Mouse (Mus musculus) neural tube, embryonic 12.5 days (tissue): ENCODE measurements around the gene Ecpas. TPM values are rescaled to one million over a fixed set of nuclear protein-coding genes. Genes with fewer than 3 reads are reported as not detected.

Source experiments
- ATAC-seq: fragments of 200-750 bp; cut with Nextera tagmentation; 2 replicates; pipeline ENCODE4 v1.8.0; 2017; ENCODE audit warnings: low read depth, mild to moderate bottlenecking, moderate TSS enrichment, moderate library complexity; ENCODE audit not compliant: low FRiP score
- H3K27ac ChIP-seq: fragments of 300-500 bp; sonication (generic); 2 replicates; pipeline ENCODE4 v1.5.1; 2016
- H3K27me3 ChIP-seq: fragments of 300-500 bp; sonication (generic); replicated peaks from 2 replicates; pipeline ENCODE4 v1.6.1; 2016; ENCODE audit warnings: mild to moderate bottlenecking
- H3K36me3 ChIP-seq: fragments of 300-500 bp; sonication (generic); 2 replicates; pipeline ENCODE4 v1.6.1; 2016; ENCODE audit warnings: mild to moderate bottlenecking
- H3K4me1 ChIP-seq: fragments of 300-500 bp; sonication (generic); 2 replicates; pipeline ENCODE4 v1.6.1; 2016
- H3K4me2 ChIP-seq: fragments of 300-500 bp; sonication (generic); replicated peaks from 2 replicates; pipeline ENCODE4 v1.6.1; 2016; ENCODE audit warnings: mild to moderate bottlenecking
- H3K4me3 ChIP-seq: fragments of 300-500 bp; sonication (generic); 2 replicates; pipeline ENCODE4 v1.5.1; 2016
- H3K9ac ChIP-seq: fragments of 300-500 bp; sonication (generic); 2 replicates; pipeline ENCODE4 v1.6.1; 2016; ENCODE audit warnings: mild to moderate bottlenecking
- H3K9me3 ChIP-seq: fragments of 300-500 bp; sonication (generic); 2 replicates; pipeline ENCODE4 v1.6.1; 2016; ENCODE audit warnings: mild to moderate bottlenecking
- WGBS: fragments of 180-500 bp; shearing (Covaris S2); methylation state at CpG from one replicate; pipeline ENCODE4 v1.1.7; 2016; 5-methylcytosine and 5-hydroxymethylcytosine counted together
- polyA plus RNA-seq: library from polyadenylated mRNA; unstranded; fragments of >200 nt; fragmentation: Nextera tagmentation; extraction: Ambion mirVana; gene quantifications from 2 replicates; pipeline ENCODE4 v1.2.1, GENCODE M21; 2016

The Ecpas gene
- polyA plus RNA-seq, 1 experiment from 2014 or later = 39.0 TPM

DNA sequence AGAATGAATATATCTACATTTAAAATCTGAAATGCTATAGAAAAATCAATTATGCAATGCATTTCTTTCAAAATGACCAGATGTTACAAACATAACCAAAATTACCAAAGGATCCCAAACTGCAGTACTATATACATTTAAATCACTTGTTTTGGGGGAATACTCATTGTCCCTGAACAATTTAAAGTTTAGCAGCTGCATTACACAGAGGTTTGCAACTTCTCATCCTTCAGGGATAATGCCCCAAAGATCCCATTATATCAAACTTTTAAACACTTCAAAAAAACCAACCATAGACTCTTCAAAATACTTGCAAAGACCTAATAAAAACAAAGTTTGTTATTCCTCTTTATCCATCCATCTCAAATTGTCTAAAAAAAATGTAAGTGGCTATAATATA, 124.9 kb downstream of the Ecpas start, which contains the start of gene Olfr267:
Gene Olfr267 (minus strand): TSS at position 101 of the 400 bp plus-strand sequence.
- Histone ChIP-seq H3K27ac (no peak within 1 kb of the TSS), H3K4me3 (no peak within 1 kb of the TSS), H3K36me3 (no peaks in the 10 kb centered on the region), H3K9ac (no peak within 1 kb of the TSS), H3K27me3 (no peaks in the 10 kb centered on the region), H3K9me3 (no peaks in the 10 kb centered on the region), H3K4me1 (no peaks in the 10 kb centered on the region), H3K4me2 (no peak within 1 kb of the TSS)
- ATAC-seq = no peak

DNA sequence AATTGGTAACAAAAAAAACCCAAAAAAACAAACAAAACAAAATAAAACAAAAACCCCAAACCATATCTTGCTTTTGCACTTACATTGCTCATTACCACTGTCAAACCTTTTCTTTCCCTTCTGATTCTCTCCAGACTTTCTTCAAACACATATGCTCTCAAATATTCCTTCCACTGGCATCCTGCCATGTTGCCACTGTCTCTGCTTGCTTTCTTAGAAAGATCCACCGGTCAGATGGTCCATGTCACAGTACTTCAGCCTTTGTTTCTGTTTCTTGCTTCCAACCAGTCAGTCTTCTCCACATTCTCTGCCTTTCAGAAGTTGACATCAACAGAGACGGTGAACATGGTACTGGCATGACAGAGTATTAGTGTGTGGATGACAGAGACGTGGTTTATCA, 125.9 kb downstream of the Ecpas start:
- Histone ChIP-seq H3K27ac (no peak overlapping the region), H3K9me3 (no peaks in the 10 kb centered on the region), H3K27me3 (no peaks in the 10 kb centered on the region), H3K4me2 (no peak overlapping the region), H3K4me1 (no peaks in the 10 kb centered on the region), H3K36me3 (no peaks in the 10 kb centered on the region), H3K4me3 (no peak overlapping the region), H3K9ac (no peak overlapping the region)
- WGBS = 78% methylated on average over 3 of the region's 3 CpGs
- ATAC-seq = no peak

DNA sequence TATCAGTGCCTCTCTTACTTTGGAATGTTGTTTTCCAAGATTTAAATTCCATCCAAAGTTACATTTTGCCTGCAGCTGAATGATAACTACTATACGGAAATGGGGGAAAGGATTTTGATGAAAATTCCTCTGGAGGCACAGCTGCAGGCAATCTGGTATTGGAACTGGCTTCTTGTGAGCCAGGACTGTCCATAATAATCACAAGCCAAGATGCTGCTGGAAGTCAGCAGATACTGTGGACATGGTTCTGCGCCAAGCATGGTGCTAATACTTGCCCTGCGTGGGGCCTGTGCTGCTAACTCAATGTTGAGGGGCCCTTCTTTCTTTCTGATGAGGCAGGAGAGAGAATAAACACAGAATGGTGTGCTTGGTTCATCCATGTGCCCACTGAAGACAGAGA, 149.1 kb downstream of the Ecpas start:
- H3K9me3 ChIP-seq = no peaks in the 10 kb centered on the region
- H3K27me3 ChIP-seq = no peaks in the 10 kb centered on the region
- H3K4me1 ChIP-seq = no peaks in the 10 kb centered on the region
- no peak overlapping the region for H3K27ac ChIP-seq
- H3K4me3 ChIP-seq = no peak overlapping the region
- H3K4me2 ChIP-seq = no peak overlapping the region
- ATAC-seq = no peak
- no peak overlapping the region for H3K9ac ChIP-seq
- no peaks in the 10 kb centered on the region for H3K36me3 ChIP-seq
- 94% methylated on average over 3 of the region's 3 CpGs for WGBS

DNA sequence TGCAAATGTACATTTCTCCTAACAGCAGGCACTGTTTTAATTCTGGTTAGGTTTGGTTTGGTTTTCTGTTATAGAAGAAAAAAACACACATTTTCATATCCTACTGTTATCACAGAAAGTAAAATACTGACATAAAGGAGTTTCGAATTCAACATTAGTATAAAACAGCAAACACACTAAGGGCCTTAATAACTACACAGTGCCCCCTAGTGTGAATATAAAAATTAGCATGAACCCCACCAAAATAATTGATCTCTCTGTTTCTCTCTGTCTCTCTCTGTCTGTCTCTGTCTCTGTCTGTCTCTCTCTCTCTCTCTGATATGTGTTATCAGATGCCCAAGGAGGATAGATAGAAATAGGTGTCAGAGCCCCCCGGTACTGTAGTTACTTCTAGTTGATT, 163.0 kb downstream of the Ecpas start:
- Histone ChIP-seq H3K36me3 (no peaks in the 10 kb centered on the region), H3K9me3 (no peaks in the 10 kb centered on the region), H3K4me1 (no peaks in the 10 kb centered on the region), H3K4me2 (no peak overlapping the region), H3K9ac (no peak overlapping the region), H3K27me3 (no peaks in the 10 kb centered on the region), H3K4me3 (no peak overlapping the region), H3K27ac (no peak overlapping the region)
- ATAC-seq = no peak
- WGBS = 54% methylated on average over 2 of the region's 2 CpGs

DNA sequence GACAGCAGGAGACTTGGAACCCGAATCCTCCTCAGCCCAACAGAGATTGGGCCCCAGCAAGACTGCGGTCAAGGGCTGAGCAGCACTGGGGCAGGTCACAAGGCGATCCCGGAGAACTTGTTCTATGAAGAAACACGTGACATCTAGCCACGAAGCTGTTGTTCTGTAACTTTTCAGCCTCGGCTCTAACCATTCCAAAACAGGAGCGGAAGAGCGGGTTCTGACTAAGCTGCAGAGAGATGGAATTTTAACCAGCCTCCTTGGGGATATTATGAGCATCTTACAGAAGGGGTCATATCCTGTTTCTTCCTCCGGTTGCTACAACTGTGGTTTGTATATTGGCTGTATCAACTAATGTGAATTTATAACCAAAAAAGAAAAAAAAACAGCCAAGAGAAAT, 163.4 kb downstream of the Ecpas start:
- Histone ChIP-seq H3K9me3 (no peaks in the 10 kb centered on the region), H3K4me3 (no peak overlapping the region), H3K27me3 (no peaks in the 10 kb centered on the region), H3K27ac (no peak overlapping the region), H3K9ac (no peak overlapping the region), H3K4me2 (no peak overlapping the region), H3K4me1 (no peaks in the 10 kb centered on the region), H3K36me3 (no peaks in the 10 kb centered on the region)
- 67% methylated on average over 10 of the region's 10 CpGs for WGBS
- no peak for ATAC-seq

Other genes with a start within 250 kb of the Ecpas start
- gene Olfr267, start 125.0 kb downstream of the Ecpas start, polyA plus RNA-seq = not detected in 2 replicates
- gene Zkscan16, start 30.9 kb upstream of the Ecpas start, polyA plus RNA-seq = 0.50 and 1.2 TPM in 2 replicates
- 10.8 and 12.1 TPM in 2 replicates for gene Ptgr1, start 74.4 kb upstream of the Ecpas start, polyA plus RNA-seq
- 5.9 and 8.1 TPM in 2 replicates for gene Dnajc25, start 82.3 kb upstream of the Ecpas start, polyA plus RNA-seq
- gene Gm20503, start 90.5 kb upstream of the Ecpas start, polyA plus RNA-seq = 10.0 and 10.4 TPM in 2 replicates
- gene Gng10, start 122.3 kb upstream of the Ecpas start, polyA plus RNA-seq = 102 and 104 TPM in 2 replicates
- gene AI481877, start 226.2 kb upstream of the Ecpas start, polyA plus RNA-seq = not detected in 2 replicates